Mouse (Mus musculus): ENCODE results near the gene Nup107. TPM values are rescaled to one million over a fixed set of nuclear protein-coding genes. Genes with fewer than 3 reads are reported as not detected.
A peak's percentile ranks its signal among the peaks of the same experiment; 100 is the strongest.

The Nup107 gene
- polyA plus RNA-seq, 1 experiment from 2014 or later, result 77.5 TPM

DNA sequence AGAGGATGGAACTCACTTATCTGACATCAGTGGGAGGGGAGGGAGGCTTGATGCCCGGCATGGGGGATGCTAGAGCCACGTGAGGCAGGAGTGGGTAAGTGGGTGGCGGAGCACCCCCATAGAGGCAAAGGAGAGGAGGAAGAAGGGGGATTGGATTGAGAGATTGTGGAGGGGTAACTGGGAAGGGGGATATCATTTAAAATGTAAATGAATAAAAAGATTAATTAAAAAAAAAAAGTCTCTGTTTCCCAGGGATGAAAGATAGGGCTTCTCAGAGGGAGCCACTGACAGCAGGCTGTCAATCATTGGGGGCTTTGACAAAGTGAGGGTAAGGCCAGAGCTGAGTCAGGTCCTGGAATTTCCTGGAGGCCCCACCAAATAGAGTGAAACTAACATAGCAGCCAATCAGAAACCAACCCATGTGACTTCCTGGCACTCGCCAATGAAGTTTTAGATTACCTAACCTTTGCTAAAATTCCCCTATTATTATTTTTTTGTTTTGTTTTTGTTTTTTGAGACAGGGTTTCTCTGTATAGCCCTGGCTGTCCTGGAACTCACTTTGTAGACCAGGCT, 77.5 kb downstream of the Nup107 start:
- no peaks in the 10 kb centered on the region for H3K36me3 ChIP-seq (ENCODE audit: control insufficient read depth, insufficient read depth, low read length)
- 75% methylated on average over 4 of the region's 4 CpGs for WGBS
- no peaks in the 10 kb centered on the region for H3K27me3 ChIP-seq (ENCODE audit: control insufficient read depth, insufficient read depth, low read length)
- no peak overlapping the region for H3K4me3 ChIP-seq (ENCODE audit: low read length)
- H3K9ac ChIP-seq (ENCODE audit: low read depth, low read length), result no peak overlapping the region
- H3K4me2 ChIP-seq (replicated peaks; ENCODE audit: low read depth, low read length), result no peak overlapping the region
- H3K4me1 ChIP-seq (ENCODE audit: control insufficient read depth, insufficient read depth, low read length), result peaks cover 10% of the 10 kb centered on the region; the same call in 1 of the 2 replicates
- no peaks in the 10 kb centered on the region for H3K9me3 ChIP-seq (ENCODE audit: control insufficient read depth, low read length)
- no peak overlapping the region for H3K27ac ChIP-seq (ENCODE audit: low read depth, low read length)
- ATAC-seq (ENCODE audit: low FRiP score, low TSS enrichment), result no peak

DNA sequence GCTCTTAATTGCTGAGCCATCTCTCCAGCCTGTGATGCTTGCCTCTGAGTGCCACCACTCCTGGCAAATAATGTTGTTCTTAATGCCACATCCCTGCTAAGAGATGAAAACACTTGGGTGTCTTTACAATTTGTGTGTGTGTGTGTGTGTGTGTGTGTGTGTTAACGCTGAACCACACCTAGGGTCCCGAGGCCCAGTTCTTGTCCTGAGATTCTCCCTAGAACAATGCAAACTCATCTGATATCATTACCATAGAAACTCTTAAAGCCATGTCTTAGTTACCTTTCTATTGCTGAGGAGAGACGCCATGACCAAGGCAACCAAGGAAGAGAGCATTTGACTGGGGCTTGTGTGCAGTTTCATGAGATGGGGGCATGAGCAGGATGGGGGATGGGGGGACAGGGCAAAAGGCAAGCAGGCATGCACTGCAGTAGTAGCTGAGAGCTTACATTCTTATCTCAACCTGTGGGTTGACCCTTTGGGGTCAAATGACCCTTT, 78.4 kb downstream of the Nup107 start:
- 91% methylated on average over 3 of the region's 3 CpGs for WGBS
- H3K4me2 ChIP-seq (replicated peaks; ENCODE audit: low read depth, low read length), result no peak overlapping the region
- no peaks in the 10 kb centered on the region for H3K36me3 ChIP-seq (ENCODE audit: control insufficient read depth, insufficient read depth, low read length)
- ATAC-seq (ENCODE audit: low FRiP score, low TSS enrichment), result no peak
- H3K27me3 ChIP-seq (ENCODE audit: control insufficient read depth, insufficient read depth, low read length), result no peaks in the 10 kb centered on the region
- peaks cover 13% of the 10 kb centered on the region; the same call in 1 of the 2 replicates for H3K4me1 ChIP-seq (ENCODE audit: control insufficient read depth, insufficient read depth, low read length)
- H3K4me3 ChIP-seq (ENCODE audit: low read length), result no peak overlapping the region
- H3K9me3 ChIP-seq (ENCODE audit: control insufficient read depth, low read length), result no peaks in the 10 kb centered on the region
- H3K9ac ChIP-seq (ENCODE audit: low read depth, low read length), result no peak overlapping the region
- no peak overlapping the region for H3K27ac ChIP-seq (ENCODE audit: low read depth, low read length)

DNA sequence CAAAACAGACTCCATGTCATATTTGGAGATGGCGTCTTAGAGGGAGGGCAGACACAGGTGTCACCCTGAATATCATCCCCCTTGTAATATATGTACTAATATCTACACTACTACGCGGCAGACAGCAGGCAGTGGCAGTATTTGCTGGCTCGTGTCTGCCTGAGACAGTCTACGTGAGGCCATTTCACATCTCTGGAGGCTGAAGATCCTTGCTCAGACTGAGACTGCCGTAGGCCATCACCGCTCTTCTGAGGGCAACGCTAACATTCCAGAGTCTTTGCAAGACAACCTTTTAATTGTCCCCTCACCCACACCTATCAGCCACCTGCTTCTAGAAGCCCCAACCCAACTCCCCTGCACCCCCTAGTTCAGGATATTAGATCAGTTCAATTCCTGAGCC, 79.0 kb downstream of the Nup107 start:
- WGBS, result 90% methylated on average over 8 of the region's 8 CpGs
- Histone ChIP-seq H3K9ac (ENCODE audit: low read depth, low read length) (no peak overlapping the region), H3K36me3 (ENCODE audit: control insufficient read depth, insufficient read depth, low read length) (peaks cover 4% of the 10 kb centered on the region; the same call in 1 of the 2 replicates), H3K4me3 (ENCODE audit: low read length) (no peak overlapping the region), H3K27me3 (ENCODE audit: control insufficient read depth, insufficient read depth, low read length) (no peaks in the 10 kb centered on the region), H3K4me2 (replicated peaks; ENCODE audit: low read depth, low read length) (no peak overlapping the region), H3K27ac (ENCODE audit: low read depth, low read length) (no peak overlapping the region), H3K9me3 (ENCODE audit: control insufficient read depth, low read length) (no peaks in the 10 kb centered on the region), H3K4me1 (ENCODE audit: control insufficient read depth, insufficient read depth, low read length) (peaks cover 17% of the 10 kb centered on the region)
- ATAC-seq (ENCODE audit: low FRiP score, low TSS enrichment), result no peak

DNA sequence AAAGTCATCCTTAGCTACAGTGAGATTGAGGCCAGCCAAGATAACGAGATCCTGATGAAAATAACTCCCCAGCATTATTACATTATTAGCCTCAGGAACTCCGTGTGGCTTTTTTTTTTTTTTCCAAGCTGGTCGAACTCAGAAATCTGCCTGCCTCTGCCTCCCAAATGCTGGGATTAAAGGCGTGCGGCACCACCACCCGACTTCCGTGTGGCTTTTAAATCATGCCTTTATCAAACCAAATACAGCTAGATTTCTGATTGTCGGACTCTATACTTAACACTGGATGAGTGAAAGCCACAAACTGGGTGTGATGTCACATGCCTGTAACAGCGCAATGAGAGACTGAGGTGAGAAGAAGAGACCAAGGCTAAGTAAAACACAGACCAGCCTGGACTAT, 79.6 kb downstream of the Nup107 start:
- WGBS, result 93% methylated on average over 9 of the region's 9 CpGs
- no peaks in the 10 kb centered on the region for H3K27me3 ChIP-seq (ENCODE audit: control insufficient read depth, insufficient read depth, low read length)
- H3K27ac ChIP-seq (ENCODE audit: low read depth, low read length), result no peak overlapping the region
- H3K4me2 ChIP-seq (replicated peaks; ENCODE audit: low read depth, low read length), result no peak overlapping the region
- H3K4me3 ChIP-seq (ENCODE audit: low read length), result no peak overlapping the region
- no peaks in the 10 kb centered on the region for H3K9me3 ChIP-seq (ENCODE audit: control insufficient read depth, low read length)
- peaks cover 13% of the 10 kb centered on the region for H3K4me1 ChIP-seq (ENCODE audit: control insufficient read depth, insufficient read depth, low read length)
- peaks cover 6% of the 10 kb centered on the region; the same call in 1 of the 2 replicates for H3K36me3 ChIP-seq (ENCODE audit: control insufficient read depth, insufficient read depth, low read length)
- no peak overlapping the region for H3K9ac ChIP-seq (ENCODE audit: low read depth, low read length)
- no peak for ATAC-seq (ENCODE audit: low FRiP score, low TSS enrichment)

DNA sequence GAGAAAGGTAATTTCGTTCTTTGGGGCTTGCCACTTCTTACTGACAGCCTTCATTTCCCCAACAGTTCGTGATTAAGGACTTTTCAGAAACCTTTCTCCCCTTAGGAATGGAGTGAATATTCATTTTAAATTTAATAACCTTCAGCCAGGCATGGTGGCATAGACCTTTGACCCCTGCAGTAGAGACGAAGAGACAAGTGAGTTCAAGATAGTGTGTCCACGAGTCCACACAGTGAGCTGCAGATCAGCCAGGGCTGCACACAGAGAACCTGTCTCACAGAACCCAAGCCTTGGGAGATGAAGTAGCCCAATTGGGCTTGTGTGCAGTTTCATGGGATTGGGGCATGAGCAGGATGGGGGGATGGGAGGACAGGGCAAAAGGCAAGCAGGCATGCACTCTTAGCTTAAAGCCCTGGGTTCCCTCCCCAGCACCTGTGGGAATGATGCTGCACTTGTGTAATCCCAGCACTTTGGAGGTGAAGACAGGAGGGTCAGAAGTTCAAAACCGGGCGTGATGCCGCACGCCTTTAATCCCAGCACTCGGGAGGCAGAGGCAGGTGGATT, 80.2 kb downstream of the Nup107 start:
- H3K9me3 ChIP-seq (ENCODE audit: control insufficient read depth, low read length), result no peaks in the 10 kb centered on the region
- H3K27ac ChIP-seq (ENCODE audit: low read depth, low read length), result no peak overlapping the region
- H3K36me3 ChIP-seq (ENCODE audit: control insufficient read depth, insufficient read depth, low read length), result peaks cover 12% of the 10 kb centered on the region; the same call in 1 of the 2 replicates
- H3K4me3 ChIP-seq (ENCODE audit: low read length), result no peak overlapping the region
- ATAC-seq (ENCODE audit: low FRiP score, low TSS enrichment), result no peak
- no peak overlapping the region for H3K9ac ChIP-seq (ENCODE audit: low read depth, low read length)
- H3K4me2 ChIP-seq (replicated peaks; ENCODE audit: low read depth, low read length), result no peak overlapping the region
- H3K4me1 ChIP-seq (ENCODE audit: control insufficient read depth, insufficient read depth, low read length), result peaks cover 7% of the 10 kb centered on the region
- 89% methylated on average over 9 of the region's 9 CpGs for WGBS
- H3K27me3 ChIP-seq (ENCODE audit: control insufficient read depth, insufficient read depth, low read length), result no peaks in the 10 kb centered on the region

DNA sequence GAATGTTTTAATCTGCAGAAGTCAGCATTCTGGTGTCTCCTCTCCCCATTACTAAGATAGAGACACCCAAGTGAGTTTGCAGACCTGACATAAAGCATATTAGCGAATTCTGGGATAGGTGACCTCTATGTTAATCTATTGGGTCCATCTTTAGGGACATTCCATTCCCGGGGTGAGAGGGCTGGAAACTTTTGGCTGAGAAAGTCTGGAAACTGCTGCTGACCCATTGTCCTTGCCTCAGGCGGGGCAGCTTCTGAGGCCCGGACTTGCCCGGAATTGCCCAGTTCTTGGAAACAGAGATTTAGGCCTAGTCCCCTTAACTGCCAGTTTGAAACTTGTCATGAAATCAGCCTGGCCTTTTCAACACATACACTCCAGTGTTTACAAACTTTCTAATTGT, 81.1 kb downstream of the Nup107 start:
- no peak for ATAC-seq (ENCODE audit: low FRiP score, low TSS enrichment)
- Histone ChIP-seq H3K4me2 (replicated peaks; ENCODE audit: low read depth, low read length) (peak overlapping the region; percentile 61), H3K9me3 (ENCODE audit: control insufficient read depth, low read length) (no peaks in the 10 kb centered on the region), H3K4me1 (ENCODE audit: control insufficient read depth, insufficient read depth, low read length) (peaks cover 7% of the 10 kb centered on the region), H3K4me3 (ENCODE audit: low read length) (peak overlapping the region; percentile 61; the same call in 1 of the 2 replicates), H3K27ac (ENCODE audit: low read depth, low read length) (no peak overlapping the region), H3K36me3 (ENCODE audit: control insufficient read depth, insufficient read depth, low read length) (peaks cover 20% of the 10 kb centered on the region; the same call in 1 of the 2 replicates), H3K9ac (ENCODE audit: low read depth, low read length) (no peak overlapping the region; the same call in 1 of the 2 replicates), H3K27me3 (ENCODE audit: control insufficient read depth, insufficient read depth, low read length) (no peaks in the 10 kb centered on the region)
- 80% methylated on average over 5 of the region's 5 CpGs for WGBS

DNA sequence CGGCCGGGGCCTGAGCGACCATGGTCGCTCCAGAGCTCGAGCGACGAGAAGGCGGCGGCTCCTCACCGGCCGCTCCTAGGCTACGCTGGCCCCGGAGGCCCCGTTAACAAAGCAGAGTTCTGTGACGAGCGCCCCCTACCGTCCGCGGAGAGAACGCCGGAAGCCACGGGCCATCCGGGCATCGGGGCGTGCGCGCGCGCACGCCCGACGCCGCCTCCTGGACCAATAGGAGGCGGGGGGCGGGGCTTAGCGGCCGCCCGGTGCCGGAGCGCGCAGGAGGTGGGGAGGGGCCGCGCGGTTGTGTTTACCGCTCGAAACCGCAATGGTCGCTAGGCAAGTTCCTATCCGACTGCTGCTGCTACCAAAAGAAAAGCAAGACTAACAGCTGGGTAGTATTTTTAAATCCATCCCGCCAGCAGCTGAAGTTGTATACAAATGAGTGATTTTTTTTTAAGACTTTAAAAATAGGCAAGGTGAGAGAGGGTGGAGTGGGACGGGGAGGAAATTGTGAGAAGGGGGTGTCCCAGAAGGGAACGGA, 81.8 kb downstream of the Nup107 start, which contains the start of gene Mdm2:
Mdm2 (minus strand) TSS at position 155 of the 538 bp plus-strand sequence.
- 1% methylated on average over 52 of the region's 52 CpGs for WGBS
- H3K4me3 ChIP-seq (ENCODE audit: low read length), result peak within 1 kb of the TSS; percentile 61
- H3K36me3 ChIP-seq (ENCODE audit: control insufficient read depth, insufficient read depth, low read length), result peaks cover 24% of the 10 kb centered on the region; the same call in 1 of the 2 replicates
- H3K4me1 ChIP-seq (ENCODE audit: control insufficient read depth, insufficient read depth, low read length), result peaks cover 7% of the 10 kb centered on the region
- ATAC-seq (ENCODE audit: low FRiP score, low TSS enrichment), result peak; percentile 93
- peak within 1 kb of the TSS; percentile 87 for H3K9ac ChIP-seq (ENCODE audit: low read depth, low read length)
- H3K27me3 ChIP-seq (ENCODE audit: control insufficient read depth, insufficient read depth, low read length), result no peaks in the 10 kb centered on the region
- peak within 1 kb of the TSS; percentile 85 for H3K27ac ChIP-seq (ENCODE audit: low read depth, low read length)
- peak within 1 kb of the TSS; percentile 84 for H3K4me2 ChIP-seq (replicated peaks; ENCODE audit: low read depth, low read length)
- H3K9me3 ChIP-seq (ENCODE audit: control insufficient read depth, low read length), result no peaks in the 10 kb centered on the region

DNA sequence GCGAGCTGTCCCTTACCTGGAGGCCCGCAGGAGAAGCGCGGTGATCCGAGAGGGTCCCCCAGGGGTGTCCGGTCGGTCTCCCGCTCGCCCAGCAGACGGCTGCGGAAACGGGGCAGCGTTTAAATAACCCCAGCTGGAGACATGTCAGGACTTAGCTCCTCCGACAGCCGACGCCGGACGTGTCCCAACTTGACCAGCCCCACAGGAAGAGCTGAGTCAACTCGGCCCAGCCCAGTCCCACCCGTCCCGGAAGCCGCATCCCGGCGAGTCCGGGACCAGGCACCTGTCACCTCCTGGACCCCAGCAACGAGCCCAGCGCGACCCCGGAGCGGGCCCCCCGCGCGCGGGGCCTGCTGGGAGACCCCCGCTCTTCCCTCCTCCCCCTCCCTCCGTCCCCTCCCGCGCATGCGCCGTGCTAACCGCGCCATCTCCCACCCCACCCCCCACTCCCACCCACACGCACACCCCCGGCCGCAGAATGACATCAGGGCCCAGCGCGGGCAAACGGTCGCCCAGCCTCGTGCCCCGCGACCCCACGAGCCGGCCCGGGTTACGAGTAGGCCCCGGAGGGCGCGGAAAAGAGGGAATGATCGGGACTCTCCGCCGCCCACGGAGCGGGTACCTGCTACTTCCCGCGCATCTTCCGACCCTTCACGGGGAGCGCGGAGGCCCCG, 82.4 kb downstream of the Nup107 start:
- Histone ChIP-seq H3K27ac (ENCODE audit: low read depth, low read length) (peak overlapping the region; percentile 85), H3K9ac (ENCODE audit: low read depth, low read length) (peak overlapping the region; percentile 87), H3K4me2 (replicated peaks; ENCODE audit: low read depth, low read length) (peak overlapping the region; percentile 84), H3K4me3 (ENCODE audit: low read length) (peak overlapping the region; percentile 61), H3K36me3 (ENCODE audit: control insufficient read depth, insufficient read depth, low read length) (peaks cover 30% of the 10 kb centered on the region), H3K27me3 (ENCODE audit: control insufficient read depth, insufficient read depth, low read length) (no peaks in the 10 kb centered on the region), H3K4me1 (ENCODE audit: control insufficient read depth, insufficient read depth, low read length) (peaks cover 7% of the 10 kb centered on the region), H3K9me3 (ENCODE audit: control insufficient read depth, low read length) (no peaks in the 10 kb centered on the region)
- 0% methylated on average over 45 of the region's 71 CpGs for WGBS
- peak; percentile 87 for ATAC-seq (ENCODE audit: low FRiP score, low TSS enrichment)
